Mouse (Mus musculus) kidney, adult 9 months (tissue): Measurements from ENCODE around the gene Mecom.
A peak's percentile ranks its signal among the peaks of the same experiment; 100 is the strongest.

Experiments used
- DNase-seq: peaks from one replicate; pipeline ENCODE4 v3.0.0; 2022

The Mecom gene

GRCm38 (mm10) chr3:30080827-30081226 lies 467.0 kb downstream of the Mecom start:
- no peak for DNase-seq

GRCm38 (mm10) chr3:30076522-30076921 lies 471.3 kb downstream of the Mecom start:
- peak; percentile 28 for DNase-seq

- DNase-seq = no peak
These were observed 476.5 kb downstream of the Mecom start for GRCm38 (mm10) chr3:30071271-30071670.

- DNase-seq = no peak
These were observed 481.3 kb downstream of the Mecom start for GRCm38 (mm10) chr3:30066519-30066918.

- DNase-seq = no peak
These were observed 487.8 kb downstream of the Mecom start for GRCm38 (mm10) chr3:30060058-30060457.

GRCm38 (mm10) chr3:30059615-30060014 lies 488.2 kb downstream of the Mecom start:
- no peak for DNase-seq

- no peak for DNase-seq
These were observed 496.5 kb downstream of the Mecom start for GRCm38 (mm10) chr3:30051287-30051686.

- DNase-seq = no peak
These were observed 497.0 kb downstream of the Mecom start for GRCm38 (mm10) chr3:30050795-30051194.

- DNase-seq = no peak
These were observed 499.0 kb downstream of the Mecom start for GRCm38 (mm10) chr3:30048792-30049191.

- no peak for DNase-seq
These were observed 499.7 kb downstream of the Mecom start for GRCm38 (mm10) chr3:30048157-30048556.

- no peak for DNase-seq
These were observed 504.3 kb downstream of the Mecom start for GRCm38 (mm10) chr3:30043525-30043924.

- DNase-seq = no peak
These were observed 509.3 kb downstream of the Mecom start for GRCm38 (mm10) chr3:30038545-30038944.

- no peak for DNase-seq
These were observed 527.8 kb downstream of the Mecom start for GRCm38 (mm10) chr3:30019961-30020360.

GRCm38 (mm10) chr3:30019411-30019810 lies 528.4 kb downstream of the Mecom start:
- DNase-seq = peak; percentile 8

GRCm38 (mm10) chr3:30018202-30018601 lies 529.6 kb downstream of the Mecom start:
- peak; percentile 27 for DNase-seq

GRCm38 (mm10) chr3:30016766-30017165 lies 531.0 kb downstream of the Mecom start:
- DNase-seq = no peak

- DNase-seq = peak; percentile 88
These were observed 532.7 kb downstream of the Mecom start for GRCm38 (mm10) chr3:30014962-30015660.

- DNase-seq = peak; percentile 43
These were observed 533.5 kb downstream of the Mecom start for GRCm38 (mm10) chr3:30014279-30014678.

- no peak for DNase-seq
These were observed 534.4 kb downstream of the Mecom start for GRCm38 (mm10) chr3:30013416-30013815.

- peak; percentile 57 for DNase-seq
These were observed 535.0 kb downstream of the Mecom start for GRCm38 (mm10) chr3:30012666-30013365.

- peak; percentile 63 for DNase-seq
These were observed 535.7 kb downstream of the Mecom start for GRCm38 (mm10) chr3:30012150-30012549.

GRCm38 (mm10) chr3:30011712-30012111 lies 536.1 kb downstream of the Mecom start:
- no peak for DNase-seq

GRCm38 (mm10) chr3:30010889-30011288 lies 536.9 kb downstream of the Mecom start:
- peak; percentile 37 for DNase-seq

GRCm38 (mm10) chr3:30009596-30009995 lies 538.2 kb downstream of the Mecom start:
- DNase-seq = no peak
